Mouse (Mus musculus): ENCODE data around the gene 1810062G17Rik. TPM values are rescaled to one million over a fixed set of nuclear protein-coding genes. Genes with fewer than 3 reads are reported as not detected.

Gene 1810062G17Rik
- total RNA-seq, 1 experiment: 1.3 TPM

DNA sequence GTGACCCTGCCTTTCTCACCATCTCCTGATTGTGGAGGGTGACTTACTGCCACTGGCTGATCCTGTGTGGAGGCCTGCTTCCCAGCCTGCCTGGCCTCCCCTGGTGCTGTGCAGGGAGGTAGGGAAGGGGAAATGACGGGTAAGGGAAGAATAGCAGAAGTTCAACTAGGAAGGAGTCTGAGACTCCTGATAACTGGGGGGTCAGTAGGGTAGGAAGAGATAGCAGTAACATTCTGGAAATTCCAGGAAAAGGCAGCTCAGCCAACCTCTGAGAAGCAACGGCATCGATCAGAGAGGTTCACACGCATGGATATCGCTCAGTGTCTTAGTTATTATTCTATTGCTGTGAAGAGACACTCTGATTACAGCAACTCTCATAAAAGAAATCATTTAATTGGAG, 15.8 kb downstream of the 1810062G17Rik start:
- no peak for DNase-seq (ENCODE audit: low read depth, low spot score)
- Histone ChIP-seq H3K9me3 (ENCODE audit: control insufficient read depth, insufficient read depth, low read depth, low read length) (no peaks in the 10 kb centered on the region), H3K27ac (ENCODE audit: insufficient read depth, low read depth, low read length, poor library complexity, severe bottlenecking) (no peak overlapping the region), H3K4me1 (ENCODE audit: control insufficient read depth in 2 of 2, insufficient read depth in 2 of 2, low read length in 2 of 2, poor library complexity in 1 of 2) (no peaks in the 10 kb centered on the region), H3K4me3 (ENCODE audit: insufficient read depth in 1 of 2, low read depth in 1 of 2, low read length in 2 of 2, poor library complexity in 1 of 2, severe bottlenecking in 1 of 2) (no peak overlapping the region), H3K9ac (ENCODE audit: insufficient read depth, low read depth, low read length, poor library complexity, severe bottlenecking) (no peak overlapping the region), H3K36me3 (ENCODE audit: control insufficient read depth, insufficient read depth, low read length, poor library complexity, severe bottlenecking) (no peaks in the 10 kb centered on the region)
- TF ChIP-seq ZC3H11A (IDR thresholded peaks at IDR 0.05; ENCODE audit: borderline replicate concordance, low read depth, low read length) (no peak), ZNF384 (IDR thresholded peaks at IDR 0.05; ENCODE audit: low read depth, low read length) (no peak), CHD2 (IDR thresholded peaks at IDR 0.05; ENCODE audit: low read depth, low read length) (no peak), HCFC1 (IDR thresholded peaks at IDR 0.05; ENCODE audit: borderline replicate concordance, insufficient read depth, low read length) (no peak), MAFK (IDR thresholded peaks at IDR 0.05; ENCODE audit: insufficient read depth, low read depth, low read length) (no peak)
- in situ Hi-C loops (cut with MboI; ENCODE audit: low sequenced_read_pairs in 2 of 2, unreplicated experiment in 2 of 2): no loop called here

DNA sequence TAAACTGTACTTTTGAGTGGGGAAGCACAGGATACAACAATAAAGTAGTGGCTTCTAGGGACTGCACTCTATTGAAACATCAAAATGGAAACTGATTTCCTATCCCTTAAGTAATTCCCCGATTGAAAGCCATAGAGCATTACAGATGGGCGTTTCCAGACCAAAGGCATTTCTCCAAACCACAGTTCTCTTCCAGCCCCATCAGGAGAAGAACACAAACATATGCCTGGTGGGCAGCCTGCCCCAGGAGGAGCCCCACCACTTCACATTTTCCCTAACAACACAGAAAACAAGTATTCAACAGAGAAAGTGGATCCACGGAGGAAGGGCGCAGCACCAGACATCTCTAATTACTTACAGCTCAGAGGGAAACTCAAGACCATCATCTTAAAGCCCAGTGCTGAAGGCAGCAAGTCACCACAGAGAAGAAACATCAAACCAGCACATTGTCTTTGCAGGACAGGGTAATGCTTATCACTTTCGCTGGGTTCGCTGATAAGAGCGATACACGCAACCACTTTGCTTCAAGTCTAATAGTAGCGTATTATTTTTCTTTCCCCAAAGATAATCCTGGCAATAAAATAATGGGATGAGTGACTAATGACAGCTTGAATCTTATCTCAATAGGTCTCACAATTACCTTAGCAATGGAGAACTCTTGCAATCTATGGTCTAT, 17.1 kb downstream of the 1810062G17Rik start:
- TF ChIP-seq ZC3H11A (IDR thresholded peaks at IDR 0.05; ENCODE audit: borderline replicate concordance, low read depth, low read length): no peak
- TF ChIP-seq MAFK (IDR thresholded peaks at IDR 0.05; ENCODE audit: insufficient read depth, low read depth, low read length): no peak
- no peak for TF ChIP-seq HCFC1 (IDR thresholded peaks at IDR 0.05; ENCODE audit: borderline replicate concordance, insufficient read depth, low read length)
- TF ChIP-seq ZNF384 (IDR thresholded peaks at IDR 0.05; ENCODE audit: low read depth, low read length): no peak
- no peak for TF ChIP-seq CHD2 (IDR thresholded peaks at IDR 0.05; ENCODE audit: low read depth, low read length)
- no peak overlapping the region for H3K27ac ChIP-seq (ENCODE audit: insufficient read depth, low read depth, low read length, poor library complexity, severe bottlenecking)
- DNase-seq (ENCODE audit: low read depth, low spot score): no peak
- H3K4me1 ChIP-seq (ENCODE audit: control insufficient read depth in 2 of 2, insufficient read depth in 2 of 2, low read length in 2 of 2, poor library complexity in 1 of 2): no peaks in the 10 kb centered on the region
- no peaks in the 10 kb centered on the region for H3K9me3 ChIP-seq (ENCODE audit: control insufficient read depth, insufficient read depth, low read depth, low read length)
- no peak overlapping the region for H3K9ac ChIP-seq (ENCODE audit: insufficient read depth, low read depth, low read length, poor library complexity, severe bottlenecking)
- no peaks in the 10 kb centered on the region for H3K36me3 ChIP-seq (ENCODE audit: control insufficient read depth, insufficient read depth, low read length, poor library complexity, severe bottlenecking)
- in situ Hi-C loops (cut with MboI; ENCODE audit: low sequenced_read_pairs in 2 of 2, unreplicated experiment in 2 of 2): no loop called here
- H3K4me3 ChIP-seq (ENCODE audit: insufficient read depth in 1 of 2, low read depth in 1 of 2, low read length in 2 of 2, poor library complexity in 1 of 2, severe bottlenecking in 1 of 2): no peak overlapping the region

DNA sequence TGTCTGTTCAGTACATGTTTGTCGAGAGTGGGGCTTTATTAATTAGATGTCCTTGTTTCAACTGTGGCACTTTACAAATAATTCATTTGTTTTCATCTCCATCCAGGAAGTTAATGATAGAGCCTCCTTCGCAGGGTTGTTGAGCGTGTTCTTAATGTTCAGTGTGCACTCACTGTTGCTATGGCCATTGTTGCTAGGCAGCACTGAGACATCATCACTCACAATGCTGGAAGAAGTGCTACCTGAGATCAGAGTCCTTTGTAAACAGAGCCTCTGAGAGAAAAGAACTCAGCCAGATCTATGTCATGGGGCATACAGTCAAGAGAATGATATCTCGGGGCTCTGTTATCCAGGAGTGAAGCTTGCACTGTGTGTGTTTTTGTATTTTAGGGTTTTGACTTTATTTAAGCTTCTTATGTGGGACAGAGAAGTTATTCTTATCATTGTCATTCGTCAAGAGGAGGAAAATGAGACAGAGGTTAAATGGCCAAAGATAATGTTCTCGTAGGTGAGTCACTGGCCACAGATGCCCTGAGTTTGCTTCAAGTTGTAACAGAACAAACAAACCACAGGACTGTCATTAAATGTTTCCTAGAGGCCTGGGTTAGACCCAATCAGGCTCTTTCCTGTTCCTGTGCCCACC, 18.0 kb downstream of the 1810062G17Rik start:
- no peak for DNase-seq (ENCODE audit: low read depth, low spot score)
- H3K9ac ChIP-seq (ENCODE audit: insufficient read depth, low read depth, low read length, poor library complexity, severe bottlenecking): no peak overlapping the region
- no peak overlapping the region for H3K27ac ChIP-seq (ENCODE audit: insufficient read depth, low read depth, low read length, poor library complexity, severe bottlenecking)
- in situ Hi-C loops (cut with MboI; ENCODE audit: low sequenced_read_pairs in 2 of 2, unreplicated experiment in 2 of 2): no loop called here
- no peak for TF ChIP-seq ZC3H11A (IDR thresholded peaks at IDR 0.05; ENCODE audit: borderline replicate concordance, low read depth, low read length)
- TF ChIP-seq HCFC1 (IDR thresholded peaks at IDR 0.05; ENCODE audit: borderline replicate concordance, insufficient read depth, low read length): no peak
- no peak for TF ChIP-seq CHD2 (IDR thresholded peaks at IDR 0.05; ENCODE audit: low read depth, low read length)
- TF ChIP-seq ZNF384 (IDR thresholded peaks at IDR 0.05; ENCODE audit: low read depth, low read length): no peak
- TF ChIP-seq MAFK (IDR thresholded peaks at IDR 0.05; ENCODE audit: insufficient read depth, low read depth, low read length): no peak
- H3K9me3 ChIP-seq (ENCODE audit: control insufficient read depth, insufficient read depth, low read depth, low read length): no peaks in the 10 kb centered on the region
- H3K4me3 ChIP-seq (ENCODE audit: insufficient read depth in 1 of 2, low read depth in 1 of 2, low read length in 2 of 2, poor library complexity in 1 of 2, severe bottlenecking in 1 of 2): no peak overlapping the region
- no peaks in the 10 kb centered on the region for H3K36me3 ChIP-seq (ENCODE audit: control insufficient read depth, insufficient read depth, low read length, poor library complexity, severe bottlenecking)
- H3K4me1 ChIP-seq (ENCODE audit: control insufficient read depth in 2 of 2, insufficient read depth in 2 of 2, low read length in 2 of 2, poor library complexity in 1 of 2): no peaks in the 10 kb centered on the region

DNA sequence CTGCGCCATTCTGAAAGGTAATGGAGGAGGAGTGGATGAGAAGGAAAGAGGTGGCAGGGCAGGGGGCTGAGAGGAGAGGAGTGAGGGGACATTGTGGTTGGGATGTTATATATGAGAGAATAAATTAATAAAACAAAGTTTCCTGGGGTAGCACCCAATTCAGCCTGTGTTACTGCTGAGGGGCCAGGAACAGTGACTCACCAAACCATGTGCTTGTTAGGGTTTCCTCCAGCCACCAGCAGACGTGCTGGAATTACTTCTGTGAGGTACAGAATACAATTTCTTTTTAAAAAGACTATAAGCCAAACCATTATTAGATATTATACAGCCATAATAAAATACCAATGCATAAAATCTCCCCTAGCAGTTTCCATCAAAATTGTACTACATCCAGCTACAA, 18.9 kb downstream of the 1810062G17Rik start:
- Histone ChIP-seq H3K9ac (ENCODE audit: insufficient read depth, low read depth, low read length, poor library complexity, severe bottlenecking) (no peak overlapping the region), H3K36me3 (ENCODE audit: control insufficient read depth, insufficient read depth, low read length, poor library complexity, severe bottlenecking) (no peaks in the 10 kb centered on the region), H3K4me1 (ENCODE audit: control insufficient read depth in 2 of 2, insufficient read depth in 2 of 2, low read length in 2 of 2, poor library complexity in 1 of 2) (no peaks in the 10 kb centered on the region), H3K4me3 (ENCODE audit: insufficient read depth in 1 of 2, low read depth in 1 of 2, low read length in 2 of 2, poor library complexity in 1 of 2, severe bottlenecking in 1 of 2) (no peak overlapping the region), H3K27ac (ENCODE audit: insufficient read depth, low read depth, low read length, poor library complexity, severe bottlenecking) (no peak overlapping the region), H3K9me3 (ENCODE audit: control insufficient read depth, insufficient read depth, low read depth, low read length) (no peaks in the 10 kb centered on the region)
- no peak for DNase-seq (ENCODE audit: low read depth, low spot score)
- TF ChIP-seq ZNF384 (IDR thresholded peaks at IDR 0.05; ENCODE audit: low read depth, low read length) (no peak), HCFC1 (IDR thresholded peaks at IDR 0.05; ENCODE audit: borderline replicate concordance, insufficient read depth, low read length) (no peak)
- in situ Hi-C loops (cut with MboI; ENCODE audit: low sequenced_read_pairs in 2 of 2, unreplicated experiment in 2 of 2): no loop called here
